Mouse (Mus musculus) spleen, postnatal 36 days (tissue): ENCODE data around the gene Gm10772.
"Not testable (repeated sequence)": the region's sequence is repeated elsewhere in the genome, so short reads cannot be mapped to it uniquely, and the experiment has no call there.

Experiments used
- DNase-seq, 2 experiments: peaks; one replicate each; pipeline ENCODE4 v3.0.0; 2022; ENCODE audit warnings: low spot score in 2 of 2, mixed read lengths in 1 of 2

Gene Gm10772

GRCm38 (mm10) chr13:66227473-66227872 lies at the start of gene Gm10772:
TSS of gene Gm10772 (minus strand) at chr13:66227573.
- not testable (repeated sequence) for DNase-seq

- not testable (repeated sequence) for DNase-seq
Observed at GRCm38 (mm10) chr13:66263914-66264313, 36.5 kb upstream of the Gm10772 start.

GRCm38 (mm10) chr13:66263141-66263540 lies 35.8 kb upstream of the Gm10772 start:
- not testable (repeated sequence) for DNase-seq

GRCm38 (mm10) chr13:66214349-66214748 lies 13.0 kb downstream of the Gm10772 start:
- no peak for DNase-seq

- DNase-seq, result not testable (repeated sequence)
Observed at GRCm38 (mm10) chr13:66213811-66214210, 13.6 kb downstream of the Gm10772 start.

- DNase-seq, result not testable (repeated sequence)
Observed at GRCm38 (mm10) chr13:66179172-66179571, 48.2 kb downstream of the Gm10772 start.
